Mouse (Mus musculus) erythroblast, embryonic 14.5 days (primary cell): Measurements from ENCODE around the gene Oxld1.

Source experiments
- GATA1 ChIP-seq: IDR thresholded peaks from 2 replicates; pipeline ENCODE4 v1.6.1; 2012; ENCODE audit warnings: low read length, inconsistent platforms, mixed read lengths
- TAL1 ChIP-seq: IDR thresholded peaks from 3 replicates; pipeline ENCODE4 v1.6.1; 2012; ENCODE audit warnings: low read length, inconsistent platforms, mixed read lengths

DNA sequence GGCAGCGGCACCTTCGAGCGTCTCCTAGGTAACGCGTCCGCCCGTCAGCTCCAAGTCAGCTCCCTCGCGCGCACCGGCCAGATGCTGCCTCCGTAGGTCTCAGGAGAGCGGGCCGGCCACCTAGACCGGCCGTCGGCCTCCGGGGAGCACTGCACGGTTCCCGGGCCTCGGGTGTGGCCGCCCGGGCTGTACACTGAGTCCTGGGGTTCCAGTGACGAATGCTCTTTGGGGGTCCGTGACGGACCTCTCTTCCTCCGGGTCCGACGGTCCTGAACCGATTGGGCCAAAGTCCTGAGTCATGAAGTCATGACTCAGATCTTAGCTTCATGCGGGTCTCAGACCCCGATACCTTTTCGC is 9.8 kb upstream of the Oxld1 start:
- TF ChIP-seq TAL1 (no peak), GATA1 (no peak)
